Mouse (Mus musculus): ENCODE measurements around the gene Rtn4rl1. TPM values are rescaled to one million over a fixed set of nuclear protein-coding genes. Genes with fewer than 3 reads are reported as not detected.
A peak's percentile ranks its signal among the peaks of the same experiment; 100 is the strongest.
"Not testable (repeated sequence)": the region's sequence is repeated elsewhere in the genome, so short reads cannot be mapped to it uniquely, and the experiment has no call there.

Rtn4rl1 gene
- polyA plus RNA-seq, 1 experiment from 2014 or later = 12.7 TPM

GRCm38 (mm10) chr11:75283784-75284183 lies 90.2 kb downstream of the Rtn4rl1 start:
- not testable (repeated sequence) for H3K9ac ChIP-seq (replicated peaks; ENCODE audit: low read depth, low read length); H3K4me3 ChIP-seq (ENCODE audit: low read depth, low read length); ATAC-seq (ENCODE audit: low read depth); H3K27me3 ChIP-seq (ENCODE audit: control insufficient read depth, insufficient read depth, low read length); H3K27ac ChIP-seq (ENCODE audit: low read depth, low read length); H3K36me3 ChIP-seq (ENCODE audit: control insufficient read depth, insufficient read depth, low read length); H3K4me2 ChIP-seq (ENCODE audit: low read depth, low read length); H3K9me3 ChIP-seq (ENCODE audit: control insufficient read depth, low read length)
- H3K4me1 ChIP-seq (ENCODE audit: control insufficient read depth, insufficient read depth, low read length) = peaks cover 43% of the 10 kb centered on the region
- 73% methylated on average over 3 of the region's 3 CpGs for WGBS

DNA sequence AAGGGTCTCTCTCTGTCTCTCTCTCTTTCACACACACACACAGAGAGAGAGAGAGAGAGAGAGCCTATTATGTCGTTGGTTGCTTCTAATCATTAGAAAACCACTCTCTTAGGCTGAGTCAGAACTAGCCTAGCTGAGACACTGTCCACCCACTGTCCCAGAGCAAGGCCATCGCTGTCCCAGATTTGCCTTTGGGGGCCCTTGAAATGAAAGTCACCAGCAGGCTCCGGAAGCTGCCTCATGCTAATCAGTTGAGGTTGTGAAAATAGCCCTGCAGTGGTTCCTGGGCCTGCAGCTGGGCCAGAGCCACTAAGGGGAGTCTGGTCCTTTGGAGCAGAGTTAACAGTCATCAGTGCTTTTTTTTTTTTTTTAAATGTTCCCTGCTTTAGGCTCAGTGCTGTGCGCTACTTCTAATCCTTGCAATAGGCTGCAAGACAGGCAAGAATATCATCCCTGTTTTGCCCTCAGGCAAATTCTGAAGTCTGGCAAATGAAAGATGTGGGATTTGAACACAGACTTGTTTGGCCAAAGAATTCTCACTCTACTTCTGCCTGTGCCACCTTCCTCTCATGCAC lies 92.4 kb downstream of the Rtn4rl1 start:
- Histone ChIP-seq H3K36me3 (ENCODE audit: control insufficient read depth, insufficient read depth, low read length) (no peaks in the 10 kb centered on the region), H3K4me1 (ENCODE audit: control insufficient read depth, insufficient read depth, low read length) (peaks cover 23% of the 10 kb centered on the region), H3K27ac (ENCODE audit: low read depth, low read length) (no peak overlapping the region), H3K4me3 (ENCODE audit: low read depth, low read length) (no peak overlapping the region), H3K27me3 (ENCODE audit: control insufficient read depth, insufficient read depth, low read length) (peaks cover 8% of the 10 kb centered on the region), H3K9ac (replicated peaks; ENCODE audit: low read depth, low read length) (no peak overlapping the region), H3K9me3 (ENCODE audit: control insufficient read depth, low read length) (no peaks in the 10 kb centered on the region), H3K4me2 (ENCODE audit: low read depth, low read length) (no peak overlapping the region)
- WGBS = 45% methylated on average over 4 of the region's 4 CpGs
- no peak for ATAC-seq (ENCODE audit: low read depth)

GRCm38 (mm10) chr11:75286868-75287267 lies 93.3 kb downstream of the Rtn4rl1 start:
- no peak overlapping the region for H3K4me2 ChIP-seq (ENCODE audit: low read depth, low read length)
- no peak for ATAC-seq (ENCODE audit: low read depth)
- H3K4me1 ChIP-seq (ENCODE audit: control insufficient read depth, insufficient read depth, low read length) = peaks cover 20% of the 10 kb centered on the region
- H3K27ac ChIP-seq (ENCODE audit: low read depth, low read length) = no peak overlapping the region
- 86% methylated on average over 4 of the region's 4 CpGs for WGBS
- no peak overlapping the region for H3K4me3 ChIP-seq (ENCODE audit: low read depth, low read length)
- H3K36me3 ChIP-seq (ENCODE audit: control insufficient read depth, insufficient read depth, low read length) = no peaks in the 10 kb centered on the region
- no peaks in the 10 kb centered on the region for H3K9me3 ChIP-seq (ENCODE audit: control insufficient read depth, low read length)
- no peak overlapping the region for H3K9ac ChIP-seq (replicated peaks; ENCODE audit: low read depth, low read length)
- H3K27me3 ChIP-seq (ENCODE audit: control insufficient read depth, insufficient read depth, low read length) = peaks cover 8% of the 10 kb centered on the region

- Histone ChIP-seq H3K9me3 (ENCODE audit: control insufficient read depth, low read length) (no peaks in the 10 kb centered on the region), H3K27me3 (ENCODE audit: control insufficient read depth, insufficient read depth, low read length) (peaks cover 1% of the 10 kb centered on the region), H3K4me3 (ENCODE audit: low read depth, low read length) (no peak overlapping the region), H3K4me1 (ENCODE audit: control insufficient read depth, insufficient read depth, low read length) (peaks cover 16% of the 10 kb centered on the region; the same call in 1 of the 2 replicates), H3K27ac (ENCODE audit: low read depth, low read length) (no peak overlapping the region), H3K4me2 (ENCODE audit: low read depth, low read length) (no peak overlapping the region), H3K9ac (replicated peaks; ENCODE audit: low read depth, low read length) (no peak overlapping the region), H3K36me3 (ENCODE audit: control insufficient read depth, insufficient read depth, low read length) (no peaks in the 10 kb centered on the region)
- WGBS = 79% methylated on average over 10 of the region's 10 CpGs
- no peak for ATAC-seq (ENCODE audit: low read depth)
Measured at GRCm38 (mm10) chr11:75287940-75288339, 94.4 kb downstream of the Rtn4rl1 start.

GRCm38 (mm10) chr11:75288517-75288916 lies 94.9 kb downstream of the Rtn4rl1 start:
- H3K4me2 ChIP-seq (ENCODE audit: low read depth, low read length) = no peak overlapping the region
- H3K9ac ChIP-seq (replicated peaks; ENCODE audit: low read depth, low read length) = no peak overlapping the region
- H3K4me3 ChIP-seq (ENCODE audit: low read depth, low read length) = no peak overlapping the region
- H3K9me3 ChIP-seq (ENCODE audit: control insufficient read depth, low read length) = no peaks in the 10 kb centered on the region
- ATAC-seq (ENCODE audit: low read depth) = no peak
- H3K27me3 ChIP-seq (ENCODE audit: control insufficient read depth, insufficient read depth, low read length) = no peaks in the 10 kb centered on the region; the same call in 1 of the 2 replicates
- no peaks in the 10 kb centered on the region for H3K36me3 ChIP-seq (ENCODE audit: control insufficient read depth, insufficient read depth, low read length)
- peaks cover 18% of the 10 kb centered on the region; the same call in 1 of the 2 replicates for H3K4me1 ChIP-seq (ENCODE audit: control insufficient read depth, insufficient read depth, low read length)
- 87% methylated on average over 8 of the region's 8 CpGs for WGBS
- no peak overlapping the region for H3K27ac ChIP-seq (ENCODE audit: low read depth, low read length)

- no peaks in the 10 kb centered on the region for H3K36me3 ChIP-seq (ENCODE audit: control insufficient read depth, insufficient read depth, low read length)
- H3K4me3 ChIP-seq (ENCODE audit: low read depth, low read length) = no peak overlapping the region
- H3K9me3 ChIP-seq (ENCODE audit: control insufficient read depth, low read length) = no peaks in the 10 kb centered on the region
- no peaks in the 10 kb centered on the region; the same call in 1 of the 2 replicates for H3K27me3 ChIP-seq (ENCODE audit: control insufficient read depth, insufficient read depth, low read length)
- no peak overlapping the region for H3K9ac ChIP-seq (replicated peaks; ENCODE audit: low read depth, low read length)
- H3K27ac ChIP-seq (ENCODE audit: low read depth, low read length) = no peak overlapping the region
- ATAC-seq (ENCODE audit: low read depth) = no peak
- H3K4me1 ChIP-seq (ENCODE audit: control insufficient read depth, insufficient read depth, low read length) = peaks cover 21% of the 10 kb centered on the region; the same call in 1 of the 2 replicates
- WGBS = 65% methylated on average over 2 of the region's 2 CpGs
- H3K4me2 ChIP-seq (ENCODE audit: low read depth, low read length) = no peak overlapping the region
Measured at GRCm38 (mm10) chr11:75289120-75289519, 95.5 kb downstream of the Rtn4rl1 start.

- Histone ChIP-seq H3K9me3 (ENCODE audit: control insufficient read depth, low read length) (no peaks in the 10 kb centered on the region), H3K9ac (replicated peaks; ENCODE audit: low read depth, low read length) (no peak overlapping the region), H3K4me3 (ENCODE audit: low read depth, low read length) (no peak overlapping the region), H3K36me3 (ENCODE audit: control insufficient read depth, insufficient read depth, low read length) (no peaks in the 10 kb centered on the region), H3K4me1 (ENCODE audit: control insufficient read depth, insufficient read depth, low read length) (peaks cover 21% of the 10 kb centered on the region; the same call in 1 of the 2 replicates), H3K4me2 (ENCODE audit: low read depth, low read length) (no peak overlapping the region), H3K27me3 (ENCODE audit: control insufficient read depth, insufficient read depth, low read length) (no peaks in the 10 kb centered on the region), H3K27ac (ENCODE audit: low read depth, low read length) (no peak overlapping the region)
- WGBS = 15% methylated on average over 6 of the region's 6 CpGs
- peak; percentile 62 for ATAC-seq (ENCODE audit: low read depth)
Measured at GRCm38 (mm10) chr11:75290566-75291271, 97.1 kb downstream of the Rtn4rl1 start.

DNA sequence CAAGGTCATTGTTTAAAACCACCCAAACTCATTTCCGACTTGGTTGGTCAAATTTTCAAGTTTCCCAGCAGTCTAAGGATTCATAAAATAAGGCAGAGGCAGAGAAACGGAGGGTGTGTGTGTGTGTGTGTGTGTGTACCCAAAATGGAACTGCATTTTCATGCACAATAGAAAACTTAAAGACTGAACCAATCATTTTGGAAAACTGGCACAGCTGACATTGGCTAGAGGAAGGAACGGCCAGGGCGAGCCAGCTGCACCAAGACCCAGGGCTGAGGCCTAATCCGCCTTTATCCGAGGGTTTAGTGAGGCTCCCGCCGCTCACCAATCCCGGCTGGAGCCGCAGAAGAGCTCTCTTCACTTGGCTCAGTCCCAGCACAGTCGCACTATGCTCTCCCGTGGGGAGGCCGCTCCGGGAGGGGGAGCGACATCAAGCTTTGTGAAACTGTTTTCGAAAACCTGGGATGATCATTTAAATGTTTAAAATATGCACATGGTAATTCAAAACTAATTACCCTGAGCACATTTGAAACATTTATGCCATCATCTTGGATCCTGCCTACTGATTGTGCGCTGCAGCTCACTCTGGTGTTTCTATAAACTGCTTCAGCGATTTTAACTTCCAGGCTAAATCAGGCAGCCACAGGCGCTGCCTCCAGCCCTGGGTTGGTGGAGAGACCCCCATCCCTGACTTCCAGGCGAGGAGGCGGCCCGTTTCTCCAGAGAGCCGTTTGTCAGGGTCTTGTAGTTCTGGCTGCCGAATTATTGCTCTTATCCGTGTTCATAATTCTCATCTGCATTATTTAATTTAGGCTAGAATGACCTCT lies 98.0 kb downstream of the Rtn4rl1 start:
- Histone ChIP-seq H3K9me3 (ENCODE audit: control insufficient read depth, low read length) (no peaks in the 10 kb centered on the region), H3K9ac (replicated peaks; ENCODE audit: low read depth, low read length) (no peak overlapping the region), H3K36me3 (ENCODE audit: control insufficient read depth, insufficient read depth, low read length) (no peaks in the 10 kb centered on the region), H3K4me2 (ENCODE audit: low read depth, low read length) (peak overlapping the region; percentile 32; the same call in 1 of the 2 replicates), H3K27ac (ENCODE audit: low read depth, low read length) (peak overlapping the region; percentile 76), H3K4me3 (ENCODE audit: low read depth, low read length) (no peak overlapping the region), H3K27me3 (ENCODE audit: control insufficient read depth, insufficient read depth, low read length) (no peaks in the 10 kb centered on the region), H3K4me1 (ENCODE audit: control insufficient read depth, insufficient read depth, low read length) (peaks cover 21% of the 10 kb centered on the region; the same call in 1 of the 2 replicates)
- 21% methylated on average over 25 of the region's 25 CpGs for WGBS
- ATAC-seq (ENCODE audit: low read depth) = peak; percentile 59

Data from neural tube, embryonic 14.5 days (tissue).